Mouse (Mus musculus) stomach, embryonic 16.5 days (tissue): ENCODE data around the gene Parp11. TPM values are rescaled to one million over a fixed set of nuclear protein-coding genes. Genes with fewer than 3 reads are reported as not detected.
"Not testable (repeated sequence)": the region's sequence is repeated elsewhere in the genome, so short reads cannot be mapped to it uniquely, and the experiment has no call there.

ENCODE experiments used
- ATAC-seq: fragments of 200-750 bp; cut with Nextera tagmentation; 2 replicates; pipeline ENCODE4 v1.8.0; 2017; ENCODE audit warnings: moderate number of reproducible peaks, moderate TSS enrichment; ENCODE audit not compliant: insufficient read depth, low FRiP score
- H3K27ac ChIP-seq: fragments of 300-500 bp; sonication (generic); 2 replicates; pipeline ENCODE4 v1.5.1; 2014; ENCODE audit warnings: low read length
- H3K27me3 ChIP-seq: fragments of 300-500 bp; sonication (generic); 2 replicates; pipeline ENCODE4 v1.6.1; 2014; ENCODE audit warnings: low read length, control low read depth, mixed read lengths; ENCODE audit not compliant: control insufficient read depth, insufficient read depth
- H3K36me3 ChIP-seq: fragments of 300-500 bp; sonication (generic); 2 replicates; pipeline ENCODE4 v1.6.1; 2014; ENCODE audit warnings: low read length; ENCODE audit not compliant: control insufficient read depth, insufficient read depth
- H3K4me1 ChIP-seq: fragments of 300-500 bp; sonication (generic); 2 replicates; pipeline ENCODE4 v1.6.1; 2014; ENCODE audit warnings: low read length, control low read depth, mixed read lengths; ENCODE audit not compliant: control insufficient read depth, insufficient read depth
- H3K4me2 ChIP-seq: fragments of 300-500 bp; sonication (generic); 2 replicates; pipeline ENCODE4 v1.6.1; 2014; ENCODE audit warnings: low read depth, low read length, mixed read lengths
- H3K4me3 ChIP-seq: fragments of 300-500 bp; sonication (generic); replicated peaks from 2 replicates; pipeline ENCODE4 v1.5.1; 2014; ENCODE audit warnings: mild to moderate bottlenecking, low read length
- H3K9ac ChIP-seq: fragments of 300-500 bp; sonication (generic); 2 replicates; pipeline ENCODE4 v1.6.1; 2014; ENCODE audit warnings: low read length
- H3K9me3 ChIP-seq: fragments of 300-500 bp; sonication (generic); replicated peaks from 2 replicates; pipeline ENCODE4 v1.6.1; 2016; ENCODE audit warnings: low read length, control low read depth; ENCODE audit not compliant: control insufficient read depth
- WGBS: fragments of 180-500 bp; shearing (Covaris S2); extraction: QIAGEN DNeasy Blood & Tissue Kit; methylation state at CpG from one replicate; pipeline ENCODE4 v1.1.7; 2014; 5-methylcytosine and 5-hydroxymethylcytosine counted together
- polyA plus RNA-seq: library from polyadenylated mRNA; unstranded; fragments of >200 nt; fragmentation: Nextera tagmentation; extraction: Ambion mirVana; gene quantifications from 2 replicates; pipeline ENCODE4 v1.2.1, GENCODE M21; 2015

Gene Parp11
- polyA plus RNA-seq, 1 experiment from 2014 or later = 21.8 TPM

DNA sequence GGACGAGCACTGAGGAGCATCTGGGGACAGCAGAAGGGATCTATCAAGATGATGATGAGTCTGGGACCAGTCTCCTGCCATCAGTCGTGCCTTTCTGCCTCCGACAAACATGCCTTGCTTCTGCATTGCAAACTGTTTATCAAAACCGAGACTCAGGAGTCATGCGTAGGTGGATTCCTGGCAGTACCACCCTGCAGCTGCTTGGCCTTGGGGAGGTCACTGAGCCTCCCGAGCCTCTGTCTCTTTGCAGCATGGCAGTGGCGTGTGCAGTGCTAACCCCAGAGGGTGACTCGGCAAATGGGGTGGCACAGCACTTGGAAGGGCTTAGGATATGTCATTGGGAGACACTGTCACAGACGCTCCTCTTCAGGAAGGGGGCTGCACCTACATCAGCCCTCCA, 53.5 kb downstream of the Parp11 start:
- Histone ChIP-seq H3K4me2 (no peak overlapping the region), H3K4me3 (no peak overlapping the region), H3K9ac (no peak overlapping the region), H3K36me3 (no peaks in the 10 kb centered on the region), H3K27ac (no peak overlapping the region), H3K27me3 (no peaks in the 10 kb centered on the region), H3K4me1 (no peaks in the 10 kb centered on the region), H3K9me3 (no peaks in the 10 kb centered on the region)
- ATAC-seq = no peak
- WGBS = 54% methylated on average over 9 of the region's 9 CpGs

DNA sequence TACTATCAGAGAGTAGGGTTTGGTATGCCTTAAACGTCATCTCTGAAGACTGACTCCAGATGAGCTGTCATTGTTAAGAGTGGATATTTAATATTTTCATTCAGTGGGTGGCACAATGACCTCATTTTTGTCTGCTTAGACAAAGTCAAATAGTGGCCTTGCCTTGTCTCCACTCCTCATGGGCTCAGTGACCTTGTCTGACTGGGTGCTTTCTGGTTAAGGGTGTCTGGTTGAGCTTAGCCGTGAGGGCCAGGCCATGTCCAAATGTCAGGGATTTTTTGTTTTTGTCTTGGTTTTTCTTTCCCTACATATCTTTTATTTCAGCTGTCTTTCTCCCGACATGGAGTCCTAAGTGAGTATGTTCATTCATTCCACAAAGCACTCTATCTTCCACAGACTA, 54.2 kb downstream of the Parp11 start:
- no peak overlapping the region for H3K27ac ChIP-seq
- H3K4me1 ChIP-seq = no peaks in the 10 kb centered on the region
- no peak for ATAC-seq
- no peak overlapping the region for H3K4me3 ChIP-seq
- no peaks in the 10 kb centered on the region for H3K27me3 ChIP-seq
- H3K36me3 ChIP-seq = no peaks in the 10 kb centered on the region
- no peaks in the 10 kb centered on the region for H3K9me3 ChIP-seq
- no peak overlapping the region for H3K9ac ChIP-seq
- WGBS = 67% methylated on average over 3 of the region's 3 CpGs
- H3K4me2 ChIP-seq = no peak overlapping the region

DNA sequence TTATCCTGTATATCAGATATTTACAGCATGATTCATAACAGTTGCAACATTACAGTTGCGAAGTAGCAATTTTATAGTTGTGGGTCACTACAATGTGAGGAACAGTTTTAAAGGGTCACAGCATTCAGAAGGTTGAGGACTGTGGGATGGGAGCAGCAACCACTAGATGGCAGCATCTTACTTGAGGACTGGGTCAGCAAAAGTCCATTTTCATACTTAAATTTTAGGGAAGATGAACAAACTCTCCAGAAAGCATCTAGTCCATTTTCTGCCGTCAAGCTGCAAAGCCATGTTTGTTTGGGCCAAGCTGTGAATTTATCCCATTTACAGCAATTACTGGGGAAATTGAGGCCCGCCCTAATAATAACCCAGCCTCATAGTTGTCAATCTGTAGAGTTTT, 55.9 kb downstream of the Parp11 start:
- H3K36me3 ChIP-seq = no peaks in the 10 kb centered on the region
- WGBS = 53% methylated on average over 3 of the region's 3 CpGs
- no peak overlapping the region for H3K9ac ChIP-seq
- no peaks in the 10 kb centered on the region for H3K4me1 ChIP-seq
- no peak overlapping the region for H3K27ac ChIP-seq
- H3K9me3 ChIP-seq = no peaks in the 10 kb centered on the region
- H3K4me2 ChIP-seq = no peak overlapping the region
- no peak for ATAC-seq
- H3K27me3 ChIP-seq = no peaks in the 10 kb centered on the region
- no peak overlapping the region for H3K4me3 ChIP-seq

DNA sequence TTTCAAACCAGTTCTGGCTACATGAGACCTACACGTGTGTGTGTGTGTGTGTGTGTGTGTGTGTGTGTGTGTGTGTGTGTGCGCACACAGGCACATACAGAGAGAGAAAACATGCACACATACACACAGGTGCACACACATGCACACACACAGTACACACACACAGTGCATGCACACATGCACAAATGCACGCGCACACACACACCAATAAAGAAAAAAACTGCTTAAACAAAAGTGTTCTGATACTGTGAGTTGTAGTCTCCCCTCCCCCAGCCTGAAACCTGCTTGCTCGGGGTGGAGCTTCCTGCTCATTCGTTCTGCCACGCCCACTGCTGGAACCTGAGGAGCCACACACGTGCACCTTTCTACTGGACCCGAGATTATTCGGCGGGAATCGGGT, 67.1 kb downstream of the Parp11 start:
- not testable (repeated sequence) for H3K27ac ChIP-seq, H3K4me2 ChIP-seq, H3K27me3 ChIP-seq, ATAC-seq, H3K4me1 ChIP-seq, H3K4me3 ChIP-seq, H3K9me3 ChIP-seq, H3K36me3 ChIP-seq, H3K9ac ChIP-seq
- WGBS = 91% methylated on average over 7 of the region's 12 CpGs

DNA sequence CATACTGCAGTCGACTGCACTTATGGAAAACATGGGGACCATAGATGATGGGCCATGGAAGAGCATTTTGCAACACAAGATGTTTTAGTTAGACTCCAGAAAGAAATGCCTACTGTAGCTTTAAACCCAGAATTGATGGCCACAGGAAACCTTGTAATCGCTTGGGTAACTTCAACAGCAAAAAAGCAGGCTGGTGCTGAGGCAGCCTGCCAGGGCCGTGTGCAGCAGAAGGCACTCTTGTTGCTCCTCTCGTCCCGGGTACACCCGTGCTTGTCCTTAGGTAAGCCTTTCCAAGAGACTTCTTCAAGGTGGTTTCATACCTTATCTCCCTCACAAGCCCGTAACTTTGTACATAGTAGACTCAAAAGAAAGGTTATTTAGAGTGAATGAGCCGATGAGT, 74.5 kb downstream of the Parp11 start:
- Histone ChIP-seq H3K9me3 (no peaks in the 10 kb centered on the region), H3K36me3 (no peaks in the 10 kb centered on the region), H3K4me1 (no peaks in the 10 kb centered on the region), H3K27ac (no peak overlapping the region), H3K9ac (no peak overlapping the region), H3K4me3 (no peak overlapping the region), H3K27me3 (no peaks in the 10 kb centered on the region), H3K4me2 (no peak overlapping the region)
- WGBS = 66% methylated on average over 8 of the region's 8 CpGs
- ATAC-seq = no peak

DNA sequence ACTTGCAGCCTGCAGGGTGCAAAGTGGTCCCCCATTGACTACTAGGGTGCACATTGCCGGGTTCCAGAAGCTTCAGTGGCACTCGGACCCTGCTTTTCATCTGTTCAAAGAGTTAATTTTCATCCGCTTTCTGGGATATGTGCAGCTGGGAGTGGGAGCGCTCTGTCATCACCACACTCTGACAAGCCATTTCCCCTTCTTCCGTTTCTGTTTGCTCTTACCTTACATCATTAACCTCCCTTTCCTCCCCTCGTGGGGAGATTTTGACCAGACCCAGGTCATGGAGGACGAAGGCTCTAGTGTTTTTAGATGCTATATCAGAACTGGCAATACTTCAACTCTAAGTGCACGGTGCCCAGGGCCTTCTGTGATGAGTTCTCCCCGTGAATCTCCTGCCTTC, 75.7 kb downstream of the Parp11 start:
- Histone ChIP-seq H3K36me3 (no peaks in the 10 kb centered on the region), H3K27ac (no peak overlapping the region), H3K9ac (no peak overlapping the region), H3K27me3 (no peaks in the 10 kb centered on the region), H3K4me3 (no peak overlapping the region), H3K9me3 (no peaks in the 10 kb centered on the region), H3K4me2 (no peak overlapping the region), H3K4me1 (no peaks in the 10 kb centered on the region)
- WGBS = 28% methylated on average over 9 of the region's 9 CpGs
- ATAC-seq = no peak

DNA sequence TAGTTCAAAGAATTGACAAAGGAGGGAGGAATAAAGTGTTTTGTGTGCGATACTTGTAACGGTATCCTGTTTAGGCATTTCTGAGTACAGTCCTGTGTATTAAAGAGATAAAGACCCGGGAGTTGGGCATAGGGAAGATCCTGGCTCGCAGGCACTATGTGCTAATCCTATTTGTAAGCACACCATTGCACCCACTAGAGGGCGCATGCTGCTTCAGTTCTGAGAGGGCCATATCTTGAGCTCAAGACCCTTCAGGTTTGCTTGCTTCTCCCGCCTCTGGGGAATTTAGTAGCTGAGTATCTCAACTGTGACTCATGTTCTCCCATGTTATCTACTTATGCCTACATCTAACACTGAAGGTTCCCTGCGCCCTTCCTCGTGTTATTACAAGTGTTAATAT, 77.8 kb downstream of the Parp11 start:
- Histone ChIP-seq H3K27ac (no peak overlapping the region), H3K27me3 (no peaks in the 10 kb centered on the region), H3K4me3 (no peak overlapping the region), H3K36me3 (no peaks in the 10 kb centered on the region), H3K9ac (no peak overlapping the region), H3K4me1 (peaks cover 1% of the 10 kb centered on the region), H3K9me3 (no peaks in the 10 kb centered on the region), H3K4me2 (no peak overlapping the region)
- 29% methylated on average over 8 of the region's 8 CpGs for WGBS
- no peak for ATAC-seq

DNA sequence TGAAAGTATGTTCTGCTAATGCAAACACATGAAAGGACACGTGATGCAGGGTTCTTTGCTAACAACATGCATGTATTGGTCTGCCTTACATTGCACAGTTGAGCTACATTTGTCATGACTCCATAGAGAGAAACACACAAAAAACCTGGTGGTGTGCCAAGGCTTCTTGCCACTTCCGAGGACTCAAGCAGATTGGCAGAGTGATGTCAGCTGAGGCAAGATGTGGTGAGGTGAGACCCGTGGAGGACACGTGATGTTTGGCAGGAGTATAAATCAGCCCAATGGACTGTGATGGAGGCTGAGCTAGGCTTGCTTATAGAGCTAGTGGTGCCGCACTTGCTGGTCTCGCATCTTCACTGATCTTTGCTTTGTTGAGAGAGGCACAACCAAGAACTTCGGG, 82.0 kb downstream of the Parp11 start:
- H3K4me2 ChIP-seq = no peak overlapping the region
- peaks cover 4% of the 10 kb centered on the region for H3K4me1 ChIP-seq
- no peaks in the 10 kb centered on the region for H3K36me3 ChIP-seq
- no peak overlapping the region for H3K27ac ChIP-seq
- no peaks in the 10 kb centered on the region for H3K9me3 ChIP-seq
- no peak overlapping the region for H3K4me3 ChIP-seq
- no peak for ATAC-seq
- WGBS = 81% methylated on average over 7 of the region's 7 CpGs
- no peak overlapping the region for H3K9ac ChIP-seq
- no peaks in the 10 kb centered on the region for H3K27me3 ChIP-seq

DNA sequence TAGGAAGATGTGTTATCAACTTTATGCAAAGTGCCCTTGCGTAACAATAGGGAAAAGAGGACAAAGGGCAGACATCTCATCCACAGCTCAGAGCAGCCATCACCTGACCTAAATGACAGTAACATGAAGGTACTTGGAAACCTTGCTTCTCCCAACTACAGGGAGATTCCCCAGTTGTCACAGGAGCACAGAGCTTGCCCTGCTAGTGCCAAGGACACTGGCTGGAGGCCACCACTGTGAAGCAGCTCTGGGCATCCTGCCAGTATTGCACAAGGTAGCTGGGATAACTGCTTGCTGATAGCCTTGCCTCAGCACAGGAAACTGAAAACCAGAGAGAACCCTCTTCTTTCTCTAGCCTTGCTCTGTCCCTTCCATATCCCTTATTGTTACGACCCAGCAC, 82.8 kb downstream of the Parp11 start:
- Histone ChIP-seq H3K4me1 (peaks cover 4% of the 10 kb centered on the region), H3K9ac (no peak overlapping the region), H3K4me2 (no peak overlapping the region), H3K27me3 (no peaks in the 10 kb centered on the region), H3K27ac (no peak overlapping the region), H3K9me3 (no peaks in the 10 kb centered on the region), H3K4me3 (no peak overlapping the region), H3K36me3 (no peaks in the 10 kb centered on the region)
- no peak for ATAC-seq
- 62% methylated on average over 2 of the region's 2 CpGs for WGBS

DNA sequence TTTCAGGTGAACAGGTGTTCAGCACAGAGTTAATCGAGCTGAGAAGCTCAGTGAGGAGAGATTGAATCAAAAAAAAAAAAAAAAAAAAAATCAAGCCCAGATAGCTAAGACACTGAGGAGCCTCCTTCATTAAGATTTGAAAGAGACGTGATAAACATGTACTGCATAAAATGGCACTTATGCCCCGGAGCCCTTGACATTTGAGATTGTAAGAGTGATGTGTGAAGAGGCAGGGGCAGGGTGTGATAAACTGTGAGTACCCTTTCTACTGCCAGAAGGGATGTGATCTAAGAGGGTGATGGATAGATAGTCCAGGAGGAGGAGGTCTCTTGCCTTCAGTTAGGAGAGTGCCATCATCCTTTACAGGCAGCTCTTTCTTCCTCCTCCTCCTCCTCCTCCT, 83.6 kb downstream of the Parp11 start:
- no peaks in the 10 kb centered on the region for H3K9me3 ChIP-seq
- peaks cover 4% of the 10 kb centered on the region for H3K4me1 ChIP-seq
- ATAC-seq = no peak
- H3K9ac ChIP-seq = no peak overlapping the region
- WGBS = 48% methylated on average over 3 of the region's 3 CpGs
- no peak overlapping the region for H3K4me2 ChIP-seq
- H3K4me3 ChIP-seq = no peak overlapping the region
- no peaks in the 10 kb centered on the region for H3K27me3 ChIP-seq
- no peak overlapping the region for H3K27ac ChIP-seq
- no peaks in the 10 kb centered on the region for H3K36me3 ChIP-seq
